Mouse (Mus musculus) testis, adult 2 months (tissue): ENCODE data around the gene Edem2.

Source experiments
- CTCF ChIP-seq: fragments of 200-500 bp; IDR thresholded peaks from 2 replicates; pipeline ENCODE4 v1.5.1; 2012; ENCODE audit warnings: low read depth, mild to moderate bottlenecking, inconsistent platforms, low read length, moderate library complexity; ENCODE audit not compliant: control insufficient read depth, insufficient read depth, insufficient replicate concordance
- POLR2A ChIP-seq: fragments of 200-500 bp; IDR thresholded peaks from 2 replicates; pipeline ENCODE4 v1.6.1; 2012; ENCODE audit warnings: low read depth, mild to moderate bottlenecking, inconsistent platforms, low read length, moderate library complexity; ENCODE audit not compliant: control insufficient read depth

DNA sequence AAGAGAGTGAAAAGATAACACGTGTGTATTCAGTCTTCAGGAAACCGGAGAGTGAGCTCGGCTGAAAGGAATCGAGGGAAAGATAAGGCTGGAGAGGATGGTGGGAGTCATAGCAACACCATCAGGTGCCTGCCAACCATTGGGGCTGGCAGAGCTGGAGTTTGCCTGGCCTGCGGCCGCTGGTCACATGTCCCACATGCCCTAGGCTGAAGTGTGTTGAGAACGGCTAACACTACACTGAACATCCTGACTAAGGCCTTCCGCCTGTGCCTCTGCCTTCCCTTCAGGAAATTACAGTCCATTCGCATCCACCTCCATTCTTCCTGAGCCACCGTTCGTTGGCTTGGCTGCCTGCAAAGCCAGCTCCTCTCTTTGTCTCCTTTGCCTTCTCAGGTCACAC, 12.9 kb upstream of the Edem2 start:
- TF ChIP-seq CTCF = no peak
- TF ChIP-seq POLR2A = no peak
